Mouse (Mus musculus) ES-Bruce4 (cell line): ENCODE measurements around the gene Filip1.

Source experiments
- CTCF ChIP-seq: IDR thresholded peaks from one replicate; pipeline ENCODE4 v1.8.1; 2011; ENCODE audit warnings: low read depth, low read length
- EP300 ChIP-seq: IDR thresholded peaks from 2 replicates; pipeline ENCODE4 v1.6.1; 2011; ENCODE audit warnings: low read depth, low read length; ENCODE audit not compliant: insufficient read depth
- POLR2A ChIP-seq: IDR thresholded peaks from one replicate; pipeline ENCODE4 v1.8.1; 2011; ENCODE audit warnings: low read length; ENCODE audit not compliant: insufficient read depth

DNA sequence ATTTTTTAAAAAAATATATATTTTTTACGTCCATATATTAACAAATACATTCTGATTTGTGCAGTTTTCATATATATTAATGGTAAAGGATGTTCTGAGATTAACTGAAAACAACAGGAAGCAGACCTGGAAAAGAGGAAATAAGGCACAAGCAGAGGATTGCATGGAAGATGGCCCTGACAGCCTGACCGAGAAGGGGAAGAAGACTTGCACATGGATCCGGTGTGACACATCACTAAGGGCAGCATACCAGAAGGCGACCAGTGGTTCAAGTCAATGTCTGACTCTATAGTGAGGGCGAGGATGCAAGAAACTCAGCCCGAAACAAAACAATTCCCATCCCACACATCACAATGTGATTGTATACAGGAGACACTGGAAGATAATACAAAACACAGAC, 52.2 kb downstream of the Filip1 start:
- no peak for TF ChIP-seq CTCF
- no peak for TF ChIP-seq POLR2A
- TF ChIP-seq EP300, result no peak
